Mouse (Mus musculus): ENCODE measurements around the gene Ddah2.

GRCm38 (mm10) chr17:35043794-35044193 is 15.0 kb upstream of the Ddah2 start:
- TF ChIP-seq EP300 (IDR thresholded peaks at IDR 0.05; ENCODE audit: low read depth): no peak
- no peak for TF ChIP-seq CTCF (IDR thresholded peaks at IDR 0.05; ENCODE audit: low read depth)

All from heart, postnatal 0 days (tissue).